Mouse (Mus musculus): ENCODE measurements around the gene Limk2. TPM values are rescaled to one million over a fixed set of nuclear protein-coding genes. Genes with fewer than 3 reads are reported as not detected.
A peak's percentile ranks its signal among the peaks of the same experiment; 100 is the strongest.

The Limk2 gene
- polyA plus RNA-seq, 1 experiment, result 20.9 TPM

DNA sequence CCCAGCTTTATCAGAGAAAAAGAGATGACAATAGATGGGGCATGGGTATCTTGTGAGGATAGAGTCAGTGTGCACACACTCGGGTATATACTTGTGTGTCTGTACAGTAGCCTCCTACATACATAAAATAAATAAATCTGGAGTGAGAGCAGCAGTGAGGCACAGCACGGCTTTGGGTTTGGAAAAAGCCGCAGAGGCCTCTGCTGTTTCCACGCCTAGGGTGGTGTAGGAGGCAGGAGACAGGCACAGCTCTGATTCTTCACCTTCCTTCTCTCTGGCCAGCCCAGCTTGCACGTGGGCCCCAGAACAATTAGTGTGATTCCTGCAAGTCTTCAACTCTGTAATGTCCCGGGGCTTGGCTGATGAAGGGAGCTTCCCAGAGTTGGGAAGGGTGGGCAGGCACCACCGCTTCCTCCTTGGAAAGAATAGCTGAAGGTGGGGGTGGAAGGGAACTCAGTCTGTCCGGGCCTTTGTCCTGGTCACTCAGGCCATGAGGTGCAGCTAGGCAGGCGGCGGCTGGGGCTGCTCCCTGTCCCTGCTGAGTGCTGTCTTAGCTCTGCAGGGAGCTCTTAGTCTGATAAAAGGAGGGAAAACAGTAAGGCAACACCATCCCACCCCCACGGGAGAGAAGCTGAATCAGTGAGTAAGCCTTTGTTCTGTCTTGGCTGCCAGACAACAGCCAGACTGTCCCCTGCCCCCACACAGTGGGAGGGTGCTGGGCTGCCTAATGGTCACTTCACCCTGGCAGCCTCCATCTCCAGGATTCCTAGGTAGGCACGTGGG is 71.6 kb downstream of the Limk2 start:
- TF ChIP-seq CTCF (IDR thresholded peaks at IDR 0.05; ENCODE audit: low read depth, low read length) (no peak), POLR2A (IDR thresholded peaks at IDR 0.05; ENCODE audit: borderline replicate concordance, low read depth, low read length) (no peak)
- Histone ChIP-seq H3K4me3 (ENCODE audit: insufficient read depth, low read length) (no peak overlapping the region), H3K27ac (ENCODE audit: insufficient read depth, low read depth, low read length) (no peak overlapping the region), H3K4me1 (ENCODE audit: control insufficient read depth, insufficient read depth, low read length) (peaks cover 22% of the 10 kb centered on the region)

DNA sequence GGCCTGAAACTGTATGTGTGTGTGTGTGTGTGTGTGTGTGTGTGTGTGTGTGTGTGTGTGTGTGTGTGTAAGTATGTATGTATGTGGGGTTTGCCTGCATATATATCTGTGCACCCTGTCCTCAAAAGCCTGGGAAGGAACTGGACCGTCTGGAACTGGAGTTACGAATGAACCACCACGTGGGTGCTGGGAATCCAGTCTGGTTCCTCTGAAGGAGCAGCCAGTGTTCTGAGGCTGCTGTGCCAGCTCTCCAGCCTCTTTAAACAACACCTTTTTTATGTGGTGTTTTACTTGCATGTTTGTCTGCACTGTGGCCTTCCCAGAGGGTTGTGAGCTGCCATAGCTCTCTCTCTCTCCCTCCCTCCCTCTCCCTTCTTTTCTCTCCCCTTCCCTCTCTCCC is 72.4 kb downstream of the Limk2 start:
- TF ChIP-seq POLR2A (IDR thresholded peaks at IDR 0.05; ENCODE audit: borderline replicate concordance, low read depth, low read length) (no peak), CTCF (IDR thresholded peaks at IDR 0.05; ENCODE audit: low read depth, low read length) (no peak)
- H3K27ac ChIP-seq (ENCODE audit: insufficient read depth, low read depth, low read length), result no peak overlapping the region
- no peak overlapping the region for H3K4me3 ChIP-seq (ENCODE audit: insufficient read depth, low read length)
- peaks cover 22% of the 10 kb centered on the region for H3K4me1 ChIP-seq (ENCODE audit: control insufficient read depth, insufficient read depth, low read length)

DNA sequence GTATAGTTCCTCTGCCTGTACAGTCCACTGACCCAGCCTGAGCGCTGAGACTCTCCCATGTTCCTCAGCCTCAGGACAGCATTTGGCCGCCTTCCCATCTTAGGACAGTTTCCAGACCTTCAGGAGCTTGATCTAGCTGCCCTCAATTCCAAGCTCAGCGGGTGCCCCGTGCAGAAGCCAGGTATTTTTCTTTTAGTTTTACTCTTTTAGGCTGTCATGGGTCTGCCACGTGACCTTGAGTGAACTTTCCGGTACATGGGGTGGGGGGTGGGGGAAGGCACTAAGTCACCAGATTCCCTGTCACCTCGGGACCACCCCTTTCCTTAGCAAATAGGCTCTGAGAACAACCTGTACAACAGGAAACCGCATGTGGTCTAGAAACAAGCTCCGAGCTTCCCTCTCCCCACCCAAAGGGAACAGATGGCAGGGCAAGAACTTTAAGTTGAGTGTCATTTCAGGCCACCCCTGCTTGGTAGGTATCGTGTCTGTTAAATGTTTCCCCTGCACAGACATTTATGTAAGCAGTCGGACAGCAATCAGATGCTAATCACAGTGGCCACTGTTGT is 73.3 kb downstream of the Limk2 start:
- Histone ChIP-seq H3K4me1 (ENCODE audit: control insufficient read depth, insufficient read depth, low read length) (peaks cover 22% of the 10 kb centered on the region), H3K27ac (ENCODE audit: insufficient read depth, low read depth, low read length) (no peak overlapping the region), H3K4me3 (ENCODE audit: insufficient read depth, low read length) (no peak overlapping the region)
- no peak for TF ChIP-seq CTCF (IDR thresholded peaks at IDR 0.05; ENCODE audit: low read depth, low read length)
- no peak for TF ChIP-seq POLR2A (IDR thresholded peaks at IDR 0.05; ENCODE audit: borderline replicate concordance, low read depth, low read length)

GRCm38 (mm10) chr11:3334711-3335316 is 74.2 kb downstream of the Limk2 start:
- Histone ChIP-seq H3K4me3 (ENCODE audit: insufficient read depth, low read length) (no peak overlapping the region), H3K4me1 (ENCODE audit: control insufficient read depth, insufficient read depth, low read length) (peaks cover 24% of the 10 kb centered on the region), H3K27ac (ENCODE audit: insufficient read depth, low read depth, low read length) (no peak overlapping the region)
- no peak for TF ChIP-seq POLR2A (IDR thresholded peaks at IDR 0.05; ENCODE audit: borderline replicate concordance, low read depth, low read length)
- TF ChIP-seq CTCF (IDR thresholded peaks at IDR 0.05; ENCODE audit: low read depth, low read length), result no peak

- peaks cover 27% of the 10 kb centered on the region for H3K4me1 ChIP-seq (ENCODE audit: control insufficient read depth, insufficient read depth, low read length)
These were observed 74.8 kb downstream of the Limk2 start for GRCm38 (mm10) chr11:3334141-3334710.

DNA sequence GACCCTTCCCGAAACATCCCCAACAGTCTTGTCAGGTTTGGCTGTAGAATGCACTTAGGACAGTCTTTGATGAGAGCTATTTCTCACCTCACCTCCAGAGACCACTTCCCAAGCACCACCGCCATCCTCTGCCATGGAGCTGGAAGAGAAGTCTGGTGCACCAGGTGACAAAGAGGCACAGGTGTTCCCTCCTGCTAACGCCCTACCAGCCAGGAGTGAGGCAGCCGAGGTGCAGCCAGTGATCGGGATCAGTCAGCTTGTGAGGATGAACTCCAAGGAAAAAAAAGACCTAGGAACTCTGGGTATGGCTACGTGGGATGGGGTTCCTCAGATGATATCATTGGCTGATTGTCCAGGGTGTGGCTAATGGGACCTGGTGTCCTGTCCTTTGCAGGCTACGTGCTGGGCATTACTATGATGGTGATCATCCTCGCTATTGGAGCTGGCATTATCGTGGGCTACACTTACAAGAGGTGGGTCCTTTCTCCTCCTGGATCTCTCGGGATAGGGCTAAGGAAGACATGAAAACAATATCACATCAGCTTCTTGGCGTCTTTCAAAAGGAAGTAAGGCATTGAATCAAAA is 75.8 kb downstream of the Limk2 start:
- H3K4me3 ChIP-seq (ENCODE audit: insufficient read depth, low read length), result no peak overlapping the region
- H3K4me1 ChIP-seq (ENCODE audit: control insufficient read depth, insufficient read depth, low read length), result peaks cover 31% of the 10 kb centered on the region
- no peak for TF ChIP-seq CTCF (IDR thresholded peaks at IDR 0.05; ENCODE audit: low read depth, low read length)
- TF ChIP-seq POLR2A (IDR thresholded peaks at IDR 0.05; ENCODE audit: borderline replicate concordance, low read depth, low read length), result no peak
- no peak overlapping the region for H3K27ac ChIP-seq (ENCODE audit: insufficient read depth, low read depth, low read length)

More at GRCm38 (mm10) chr11:3334141-3334710, 74.8 kb downstream of the Limk2 start:
- Histone ChIP-seq H3K4me3 (ENCODE audit: insufficient read depth, low read length) (no peak overlapping the region), H3K27ac (ENCODE audit: insufficient read depth, low read depth, low read length) (no peak overlapping the region)
- TF ChIP-seq CTCF (IDR thresholded peaks at IDR 0.05; ENCODE audit: low read depth, low read length) (no peak), POLR2A (IDR thresholded peaks at IDR 0.05; ENCODE audit: borderline replicate concordance, low read depth, low read length) (no peak)

- Histone ChIP-seq H3K4me1 (ENCODE audit: control insufficient read depth, insufficient read depth, low read length) (peaks cover 28% of the 10 kb centered on the region), H3K4me3 (ENCODE audit: insufficient read depth, low read length) (peak overlapping the region; percentile 70), H3K27ac (ENCODE audit: insufficient read depth, low read depth, low read length) (peak overlapping the region; percentile 93)
- TF ChIP-seq POLR2A (IDR thresholded peaks at IDR 0.05; ENCODE audit: borderline replicate concordance, low read depth, low read length) (no peak), CTCF (IDR thresholded peaks at IDR 0.05; ENCODE audit: low read depth, low read length) (no peak)
These were observed 77.0 kb downstream of the Limk2 start for GRCm38 (mm10) chr11:3331756-3332642.

DNA sequence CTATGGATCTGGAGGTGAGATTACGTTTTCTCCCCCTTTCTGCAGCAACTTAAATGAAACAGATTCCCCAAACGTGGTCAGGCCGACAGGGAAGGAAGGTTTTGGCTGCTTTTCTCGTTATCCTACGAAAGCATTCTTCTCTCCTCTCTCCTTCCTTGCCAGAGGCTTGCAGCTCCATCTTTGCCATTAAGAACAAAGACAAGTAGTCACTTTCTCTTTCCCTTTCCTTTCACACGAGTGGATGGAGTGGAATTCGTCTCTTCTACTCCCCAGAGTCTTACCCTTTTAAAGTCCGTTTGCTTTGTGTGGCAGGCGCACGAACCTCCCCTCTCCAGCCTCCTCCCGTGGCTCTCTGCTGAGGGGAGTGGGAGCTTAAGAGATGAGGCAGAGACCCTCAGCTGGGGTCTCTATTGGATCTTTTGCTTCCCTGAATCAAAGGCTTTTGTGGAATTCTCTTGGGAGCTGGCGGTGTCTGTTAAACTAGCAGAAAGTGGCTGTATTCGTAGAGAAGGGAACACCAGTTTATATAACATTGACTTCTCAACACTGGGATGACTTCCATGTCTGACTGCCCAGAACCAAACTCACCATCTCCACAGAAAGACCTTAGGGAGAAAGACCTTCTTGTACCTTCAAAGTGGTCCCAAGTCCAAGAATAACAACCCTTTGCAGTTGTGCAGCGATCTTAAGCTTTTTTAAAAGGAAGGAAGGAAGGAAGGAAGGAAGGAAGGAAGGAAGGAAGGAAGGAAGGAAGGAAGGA is 77.8 kb downstream of the Limk2 start:
- peak overlapping the region; percentile 93 for H3K27ac ChIP-seq (ENCODE audit: insufficient read depth, low read depth, low read length)
- peaks cover 28% of the 10 kb centered on the region for H3K4me1 ChIP-seq (ENCODE audit: control insufficient read depth, insufficient read depth, low read length)
- no peak for TF ChIP-seq CTCF (IDR thresholded peaks at IDR 0.05; ENCODE audit: low read depth, low read length)
- no peak for TF ChIP-seq POLR2A (IDR thresholded peaks at IDR 0.05; ENCODE audit: borderline replicate concordance, low read depth, low read length)

More for the DNA sequence above, 77.8 kb downstream of the Limk2 start:
- peak overlapping the region; percentile 70 for H3K4me3 ChIP-seq (ENCODE audit: insufficient read depth, low read length)
